Mouse (Mus musculus): ENCODE results near the gene Eci2.

- no peak for TF ChIP-seq POLR2A (IDR thresholded peaks at IDR 0.05; ENCODE audit: low read depth, low read length)
- no peak for TF ChIP-seq CTCF (IDR thresholded peaks at IDR 0.05; ENCODE audit: extremely low read depth, insufficient read depth, insufficient read length, insufficient replicate concordance)
Measured at GRCm38 (mm10) chr13:35036486-35036885, 9.6 kb upstream of the Eci2 start.
